Mouse (Mus musculus) cerebellum, adult 8-10 months (tissue): Measurements from ENCODE around the gene Psmg3.

Experiments
- DNase-seq: peaks from one replicate; pipeline ENCODE4 v3.0.0; 2022

Psmg3 gene

GRCm38 (mm10) chr5:139793338-139794089 is 33.2 kb downstream of the Psmg3 start:
- no peak for DNase-seq

DNA sequence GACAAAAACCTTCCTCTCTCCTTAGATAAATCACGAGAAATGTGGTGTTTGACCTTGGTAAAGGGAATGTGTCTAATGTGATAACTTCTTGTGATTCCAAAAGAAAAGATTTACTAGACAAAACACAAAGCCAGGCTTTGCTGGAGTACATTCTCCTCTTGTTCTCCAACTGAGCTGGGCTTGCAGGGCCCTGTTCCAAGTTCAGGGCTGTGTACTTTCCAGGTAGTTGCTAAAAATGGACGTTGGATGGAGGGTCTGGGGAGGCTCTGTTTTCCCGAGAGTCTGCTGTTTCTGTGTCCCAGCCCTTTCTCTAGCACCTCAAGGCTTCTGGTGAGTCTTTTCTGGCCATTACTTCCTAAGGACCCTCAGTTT is 33.7 kb downstream of the Psmg3 start:
- no peak for DNase-seq

GRCm38 (mm10) chr5:139792159-139792775 is 34.4 kb downstream of the Psmg3 start:
- no peak for DNase-seq

- peak; percentile 77 for DNase-seq
Observed at GRCm38 (mm10) chr5:139791227-139792158, 35.2 kb downstream of the Psmg3 start, which contains the start of gene Mafk. Gene Mafk, plus strand, starts transcription at chr5:139791513.

- DNase-seq: no peak
Observed at GRCm38 (mm10) chr5:139789466-139789865, 37.2 kb downstream of the Psmg3 start.

GRCm38 (mm10) chr5:139781406-139781805 is 45.3 kb downstream of the Psmg3 start:
- DNase-seq: no peak

DNA sequence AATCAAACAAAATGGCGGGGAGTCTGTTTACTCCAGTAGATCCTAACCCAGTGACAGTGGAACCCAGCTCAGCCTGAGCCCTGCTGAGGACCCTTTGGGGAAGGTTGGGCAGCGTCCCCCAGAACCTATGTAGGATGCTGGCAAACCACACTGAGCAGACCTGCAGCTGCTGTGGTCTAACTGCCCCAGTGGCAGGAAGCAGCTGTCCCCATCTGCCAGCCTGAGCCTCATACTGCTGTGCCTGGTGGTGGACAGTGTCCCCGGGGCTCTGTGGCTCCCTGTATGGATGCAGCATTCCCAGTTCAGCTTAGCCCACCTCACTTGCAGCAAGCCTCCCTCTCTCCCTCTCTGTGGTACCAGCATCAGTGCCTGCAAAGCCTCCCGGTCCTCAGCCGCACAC is 49.7 kb downstream of the Psmg3 start:
- DNase-seq: no peak

- peak; percentile 95 for DNase-seq
Observed at GRCm38 (mm10) chr5:139775216-139775926, 51.3 kb downstream of the Psmg3 start, which contains the start of gene Ints1. Gene Ints1, minus strand, starts transcription at chr5:139775674.
